Mouse (Mus musculus): Measurements from ENCODE around the gene Sugp2.

DNA sequence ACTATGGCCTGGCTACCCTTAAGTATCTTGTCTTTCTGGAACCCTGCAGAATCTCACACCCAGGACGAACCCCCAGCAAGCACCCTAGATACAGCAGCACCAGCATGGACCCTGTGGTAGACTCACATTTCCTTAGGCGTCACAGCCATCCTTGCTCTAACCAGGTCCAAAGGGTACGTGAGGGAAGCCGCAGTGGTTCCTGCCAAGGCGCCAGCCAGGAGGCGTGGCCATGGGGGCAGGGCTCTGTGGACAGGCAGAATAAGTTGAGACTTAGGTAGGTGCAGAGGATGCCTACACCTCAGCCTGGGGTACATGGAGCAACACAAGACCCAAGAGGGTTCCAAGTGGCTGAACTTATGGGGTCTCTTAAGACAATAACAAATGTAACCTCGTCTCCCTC lies 45.3 kb upstream of the Sugp2 start:
- no peak for TF ChIP-seq EP300 (IDR thresholded peaks at IDR 0.05; ENCODE audit: low read depth)
- no peak for TF ChIP-seq CTCF (IDR thresholded peaks at IDR 0.05; ENCODE audit: low read depth)

Data from liver, postnatal 0 days (tissue).